Comparison of ENCODE assay signal across 8 mouse cellular contexts in genomic region chr6:67138302-67139011, GRCm38 (mm10).
DNase-seq lines count a peak whose midpoint lies in the region; TF ChIP-seq lines count a peak whose summit lies in the region.

No protein-coding gene starts in this region.

- no peak overlapping the region for H3K27ac ChIP-seq in left cerebral cortex, adult 2 months

- no peak for DNase-seq in left cerebral cortex, adult 2 months (ENCODE audit: extremely low spot score in 1 of 2, low spot score in 2 of 2)
- no peak for DNase-seq in left cerebral cortex, adult 18-20 months (ENCODE audit: low spot score in 2 of 2)
- peak; percentile 62 for DNase-seq in adrenal gland, adult 2 months
- peak; percentile 53 to 59 for DNase-seq in gastrocnemius, postnatal 36 days
- peak; percentile 26 for DNase-seq in lung, postnatal 10 days
- DNase-seq in left cerebral cortex, postnatal 25 days (ENCODE audit: low spot score in 2 of 2): no peak
- DNase-seq in heart, adult 8-10 months (ENCODE audit: low spot score): no peak
- DNase-seq in layer of hippocampus, adult 11-12 months (ENCODE audit: low spot score): no peak

- no peak overlapping the region for H3K4me3 ChIP-seq in left cerebral cortex, adult 2 months

- peak; percentile 29 for TF ChIP-seq CTCF in left cerebral cortex, adult 2 months (IDR thresholded peaks at IDR 0.05)

- intact Hi-C loops in left cerebral cortex, adult 2 months (cut with DNase I): no loop called here
- intact Hi-C loops in gastrocnemius, postnatal 36 days (cut with DNase I): loop anchor here (5.0 kb wide), 2 partner anchors 36 to 81 kb away; no protein-coding TSS in a partner anchor
- intact Hi-C loops in left cerebral cortex, postnatal 25 days (cut with DNase I): loop anchor here (2.0 kb wide), 1 partner anchor 102 kb away; the partner anchor contains the start of gene Gadd45a

Comparison
In these comparisons a context has a peak if more than half of its experiments do, and no peak if none do; other contexts are left out.
1. DNase-seq: peak in adrenal gland, adult 2 months (single experiment), gastrocnemius, postnatal 36 days (2 of 2) and lung, postnatal 10 days (single experiment); none in left cerebral cortex, adult 2 months (0 of 2), left cerebral cortex, adult 18-20 months (0 of 2), left cerebral cortex, postnatal 25 days (0 of 2), heart, adult 8-10 months (single experiment) and layer of hippocampus, adult 11-12 months (single experiment).